Mouse (Mus musculus) CH12.LX (cell line): ENCODE measurements around the gene Gm49321.

Experiments
- CTCF ChIP-seq, 2 experiments: IDR thresholded peaks in 1 of 2; conservative IDR thresholded peaks in 1 of 2; 2 replicates each; pipeline ENCODE4 v1.5.1; 2011 to 2012; ENCODE audit warnings: low read depth in 2 of 2, low read length in 2 of 2, improper control_type of control experiment in 1 of 2, inconsistent platforms in 1 of 2, mild to moderate bottlenecking in 1 of 2, moderate library complexity in 1 of 2
- EP300 ChIP-seq: IDR thresholded peaks from 2 replicates; pipeline ENCODE4 v1.6.1; 2011; ENCODE audit warnings: low read length, improper control_type of control experiment
- HCFC1 ChIP-seq: IDR thresholded peaks from 2 replicates; pipeline ENCODE4 v1.6.1; 2012; ENCODE audit warnings: low read depth, mild to moderate bottlenecking, inconsistent platforms, low read length, improper control_type of control experiment
- KAT2A ChIP-seq: IDR thresholded peaks from 2 replicates; pipeline ENCODE4 v1.6.1; 2012; ENCODE audit warnings: low read length, improper control_type of control experiment, inconsistent platforms; ENCODE audit not compliant: insufficient replicate concordance
- MAZ ChIP-seq: IDR thresholded peaks from 2 replicates; pipeline ENCODE4 v1.6.1; 2012; ENCODE audit warnings: low read depth, mild to moderate bottlenecking, inconsistent platforms, low read length, improper control_type of control experiment, moderate library complexity
- POLR2A ChIP-seq: IDR thresholded peaks from 2 replicates; pipeline ENCODE4 v1.6.1; 2011; ENCODE audit warnings: low read depth, mild to moderate bottlenecking, improper control_type of control experiment, low read length
- RAD21 ChIP-seq: IDR thresholded peaks from 2 replicates; pipeline ENCODE4 v1.6.1; 2011; ENCODE audit warnings: low read depth, mild to moderate bottlenecking, low read length, improper control_type of control experiment, moderate library complexity
- UBTF ChIP-seq: IDR thresholded peaks from 2 replicates; pipeline ENCODE4 v1.6.1; 2012; ENCODE audit warnings: low read depth, mild to moderate bottlenecking, inconsistent platforms, low read length, improper control_type of control experiment, moderate library complexity

DNA sequence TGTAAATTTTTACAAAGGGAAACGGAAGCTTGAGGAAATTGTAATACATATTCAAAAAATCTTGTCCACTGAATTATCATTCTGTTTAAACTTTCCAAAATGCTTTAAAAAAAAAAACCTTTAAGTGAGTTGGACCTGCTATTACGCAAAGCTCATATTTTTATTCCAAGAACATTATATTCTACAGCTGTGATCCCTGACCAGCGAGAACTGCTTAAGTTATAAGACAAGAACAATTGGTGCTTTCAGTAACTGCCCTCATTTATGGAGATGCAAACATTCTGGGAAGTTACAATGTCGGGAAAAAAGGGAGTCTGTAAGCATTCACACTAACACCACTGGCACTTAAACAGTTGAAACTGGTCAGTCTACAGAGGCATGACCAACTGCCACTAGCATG, 31.9 kb upstream of the Gm49321 start:
- TF ChIP-seq KAT2A = no peak
- TF ChIP-seq CTCF (conservative IDR thresholded peaks at IDR 0.05 in 1 of 2, IDR thresholded peaks at IDR 0.05 in 1 of 2; ENCODE audit: low read depth in 2 of 2, low read length in 2 of 2) = no peak
- TF ChIP-seq EP300 = no peak
- TF ChIP-seq MAZ = no peak
- no peak for TF ChIP-seq HCFC1
- no peak for TF ChIP-seq RAD21
- no peak for TF ChIP-seq UBTF
- TF ChIP-seq POLR2A = no peak
